Mouse (Mus musculus) liver, postnatal 0 days (tissue): ENCODE data around the gene Tspan6.

Experiments used
- CTCF ChIP-seq: sonication (generic); IDR thresholded peaks from 2 replicates; pipeline ENCODE4 v1.5.1; 2016; ENCODE audit warnings: antibody characterized with exemption, low read depth
- EP300 ChIP-seq: IDR thresholded peaks from 2 replicates; pipeline ENCODE4 v1.6.1; 2016; ENCODE audit warnings: antibody characterized with exemption, low read depth, mild to moderate bottlenecking

GRCm38 (mm10) chrX:133869743-133870142 is 28.5 kb downstream of the Tspan6 start:
- TF ChIP-seq CTCF (0 out of 2 replicates have a peak, but pooled peaks have one; percentile 7), EP300 (no peak)
